Mouse (Mus musculus): ENCODE measurements around the gene Ppfia4.

DNA sequence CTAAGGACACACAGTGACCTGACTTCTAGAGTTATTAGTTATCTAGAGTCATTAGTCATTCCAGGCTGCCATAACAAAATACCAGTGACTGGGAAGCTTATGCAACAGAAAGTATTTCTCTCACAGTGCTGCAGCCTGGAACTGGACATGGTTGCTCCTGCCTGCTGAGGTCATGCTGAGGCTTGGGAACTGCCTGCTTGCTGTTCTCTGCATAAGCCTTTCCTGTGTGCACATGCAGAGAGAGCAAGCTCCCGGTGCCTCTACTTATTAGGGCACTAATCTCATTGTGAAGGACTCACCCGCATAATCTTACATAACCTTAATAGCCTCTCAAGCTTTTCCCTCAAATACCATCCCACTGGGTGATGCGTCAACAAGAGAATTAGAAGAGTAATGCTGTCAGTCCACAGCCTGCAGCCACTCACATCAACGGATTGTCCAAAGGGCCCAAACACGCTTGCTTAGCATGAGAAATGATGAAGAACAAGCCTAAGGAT is 59.9 kb downstream of the Ppfia4 start:
- TF ChIP-seq POLR2A (IDR thresholded peaks at IDR 0.05; ENCODE audit: borderline replicate concordance, extremely low read depth, insufficient read depth, insufficient read length, poor library complexity, severe bottlenecking) = no peak
- no peak for TF ChIP-seq CTCF (IDR thresholded peaks at IDR 0.05; ENCODE audit: borderline replicate concordance, extremely low read depth, insufficient read depth, insufficient read length)

Data from brain, embryonic 14.5 days (tissue).